Mouse (Mus musculus) hindbrain, embryonic 10.5 days (tissue): ENCODE measurements at regions not wholly inside any gene's neighbourhood (a gene's known extent, or its start where the extent isn't known, plus 50 kb on each side); places are given as distances from the start of the nearest gene placed in this dataset.
"Not testable (repeated sequence)": the region's sequence is repeated elsewhere in the genome, so short reads cannot be mapped to it uniquely, and the experiment has no call there.

ENCODE experiments used
- DNase-seq: peaks from one replicate; pipeline ENCODE4 v3.0.0-alpha.2; 2017; ENCODE audit warnings: low spot score
- H3K27ac ChIP-seq: fragments of 300-500 bp; sonication (generic); 2 replicates; pipeline ENCODE4 v1.5.1; 2016; ENCODE audit warnings: mild to moderate bottlenecking, moderate library complexity
- H3K27me3 ChIP-seq: fragments of 300-500 bp; sonication (generic); 2 replicates; pipeline ENCODE4 v1.6.1; 2016; ENCODE audit warnings: mild to moderate bottlenecking; ENCODE audit not compliant: poor library complexity, insufficient read depth, severe bottlenecking
- H3K36me3 ChIP-seq: fragments of 300-500 bp; sonication (generic); 2 replicates; pipeline ENCODE4 v1.6.1; 2016; ENCODE audit warnings: mild to moderate bottlenecking, moderate library complexity
- H3K4me1 ChIP-seq: fragments of 300-500 bp; sonication (generic); replicated peaks from 2 replicates; pipeline ENCODE4 v1.6.1; 2016; ENCODE audit warnings: mild to moderate bottlenecking
- H3K4me3 ChIP-seq: fragments of 300-500 bp; sonication (generic); 2 replicates; pipeline ENCODE4 v1.5.1; 2016; ENCODE audit warnings: mild to moderate bottlenecking, moderate library complexity
- H3K9me3 ChIP-seq: fragments of 300-500 bp; sonication (generic); 2 replicates; pipeline ENCODE4 v1.6.1; 2016; ENCODE audit warnings: mild to moderate bottlenecking, moderate library complexity
- WGBS: fragments of 180-500 bp; shearing (Covaris S2); methylation state at CpG from one replicate; pipeline ENCODE4 v1.1.7; 2016; 5-methylcytosine and 5-hydroxymethylcytosine counted together

DNA sequence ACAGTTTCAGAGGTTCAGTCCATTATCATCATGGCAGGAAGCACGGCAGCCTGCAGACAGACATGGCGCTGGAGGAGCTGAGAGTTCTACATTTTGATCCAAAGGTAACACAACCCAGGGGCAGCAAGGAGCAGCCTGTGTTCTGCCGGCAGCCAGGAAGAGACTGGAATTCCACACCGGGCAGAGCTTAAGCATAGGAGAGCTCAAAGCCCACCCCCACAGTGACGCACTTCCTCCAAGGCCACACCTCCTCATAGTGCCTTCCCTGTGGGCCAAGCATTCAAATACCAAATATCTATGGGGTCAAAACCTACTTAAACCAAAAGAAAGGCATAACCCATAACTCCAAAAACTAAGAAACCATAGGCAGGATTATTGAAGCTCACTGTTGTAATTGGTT lies 149.4 kb upstream of the Ajap1 start:
- DNase-seq: no peak
- Histone ChIP-seq H3K4me3 (no peak overlapping the region), H3K27ac (no peak overlapping the region), H3K27me3 (peaks cover 5% of the 10 kb centered on the region; the same call in 1 of the 2 replicates), H3K4me1 (peaks cover 19% of the 10 kb centered on the region), H3K36me3 (no peaks in the 10 kb centered on the region), H3K9me3 (0 out of 2 replicates have a peak, but pooled peaks cover 2% of the 10 kb centered on the region)
- 95% methylated on average over 5 of the region's 5 CpGs for WGBS

- 0 out of 2 replicates have a peak, but pooled peaks cover 2% of the 10 kb centered on the region for H3K9me3 ChIP-seq
- DNase-seq: no peak
- no peak overlapping the region for H3K4me3 ChIP-seq
- 85% methylated on average over 19 of the region's 19 CpGs for WGBS
- no peak overlapping the region for H3K27ac ChIP-seq
- peaks cover 19% of the 10 kb centered on the region for H3K4me1 ChIP-seq
- H3K36me3 ChIP-seq: no peaks in the 10 kb centered on the region
- H3K27me3 ChIP-seq: peaks cover 5% of the 10 kb centered on the region; the same call in 1 of the 2 replicates
These were observed 149.9 kb upstream of the Ajap1 start for GRCm38 (mm10) chr4:153632551-153632950.

DNA sequence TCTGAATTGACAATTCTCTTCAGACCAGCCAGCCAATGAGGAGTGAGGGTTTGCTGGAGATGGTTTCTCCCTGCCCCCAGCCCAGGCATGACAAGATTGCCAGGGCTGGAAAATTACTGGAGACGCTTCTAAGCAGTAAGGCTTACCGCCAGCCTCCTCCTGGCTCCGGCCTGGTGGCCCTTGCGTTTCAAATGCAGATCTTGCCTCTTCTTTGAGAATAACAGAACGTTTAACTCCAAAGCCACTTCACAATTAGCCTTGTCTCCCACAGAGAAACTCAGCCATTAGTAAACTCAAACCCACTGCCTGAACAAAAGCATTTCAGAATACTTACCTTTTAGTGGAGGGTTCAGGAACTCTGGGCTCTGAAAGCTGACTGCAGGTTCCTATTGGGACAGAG lies 150.6 kb upstream of the Ajap1 start:
- WGBS: 13% methylated on average over 5 of the region's 5 CpGs
- H3K36me3 ChIP-seq: no peaks in the 10 kb centered on the region
- peaks cover 5% of the 10 kb centered on the region; the same call in 1 of the 2 replicates for H3K27me3 ChIP-seq
- DNase-seq: no peak
- no peak overlapping the region for H3K4me3 ChIP-seq
- peaks cover 24% of the 10 kb centered on the region for H3K4me1 ChIP-seq
- H3K9me3 ChIP-seq: 0 out of 2 replicates have a peak, but pooled peaks cover 2% of the 10 kb centered on the region
- H3K27ac ChIP-seq: 0 out of 2 replicates have a peak overlapping the region, but pooled peaks have one; percentile 35

- 51% methylated on average over 15 of the region's 15 CpGs for WGBS
- peak; percentile 15 for DNase-seq
- no peaks in the 10 kb centered on the region for H3K36me3 ChIP-seq
- peak overlapping the region; percentile 50; the same call in 1 of the 2 replicates for H3K27ac ChIP-seq
- H3K4me1 ChIP-seq: peaks cover 33% of the 10 kb centered on the region
- H3K4me3 ChIP-seq: no peak overlapping the region
- H3K27me3 ChIP-seq: peaks cover 5% of the 10 kb centered on the region; the same call in 1 of the 2 replicates
- H3K9me3 ChIP-seq: 0 out of 2 replicates have a peak, but pooled peaks cover 2% of the 10 kb centered on the region
These were observed 151.7 kb upstream of the Ajap1 start for GRCm38 (mm10) chr4:153634221-153634881.

- H3K9me3 ChIP-seq: no peaks in the 10 kb centered on the region
- H3K4me1 ChIP-seq: peaks cover 33% of the 10 kb centered on the region
- no peak overlapping the region for H3K4me3 ChIP-seq
- DNase-seq: peak; percentile 23
- peaks cover 5% of the 10 kb centered on the region; the same call in 1 of the 2 replicates for H3K27me3 ChIP-seq
- 3% methylated on average over 1 of the region's 1 CpGs for WGBS
- H3K27ac ChIP-seq: 0 out of 2 replicates have a peak overlapping the region, but pooled peaks have one; percentile 9
- no peaks in the 10 kb centered on the region for H3K36me3 ChIP-seq
These were observed 155.4 kb upstream of the Ajap1 start for GRCm38 (mm10) chr4:153637989-153638388.

- Histone ChIP-seq H3K27me3 (no peaks in the 10 kb centered on the region), H3K9me3 (no peaks in the 10 kb centered on the region), H3K4me1 (peaks cover 29% of the 10 kb centered on the region), H3K36me3 (no peaks in the 10 kb centered on the region), H3K4me3 (no peak overlapping the region), H3K27ac (peak overlapping the region; percentile 60)
- peak; percentile 38 for DNase-seq
- WGBS: 3% methylated on average over 5 of the region's 5 CpGs
These were observed 169.2 kb upstream of the Ajap1 start for GRCm38 (mm10) chr4:153651849-153652248.

- H3K9me3 ChIP-seq: no peaks in the 10 kb centered on the region
- H3K27ac ChIP-seq: no peak overlapping the region
- H3K4me1 ChIP-seq: peaks cover 29% of the 10 kb centered on the region
- DNase-seq: no peak
- WGBS: 86% methylated on average over 11 of the region's 11 CpGs
- H3K4me3 ChIP-seq: no peak overlapping the region
- H3K27me3 ChIP-seq: no peaks in the 10 kb centered on the region
- no peaks in the 10 kb centered on the region for H3K36me3 ChIP-seq
These were observed 170.2 kb upstream of the Ajap1 start for GRCm38 (mm10) chr4:153652841-153653240.

DNA sequence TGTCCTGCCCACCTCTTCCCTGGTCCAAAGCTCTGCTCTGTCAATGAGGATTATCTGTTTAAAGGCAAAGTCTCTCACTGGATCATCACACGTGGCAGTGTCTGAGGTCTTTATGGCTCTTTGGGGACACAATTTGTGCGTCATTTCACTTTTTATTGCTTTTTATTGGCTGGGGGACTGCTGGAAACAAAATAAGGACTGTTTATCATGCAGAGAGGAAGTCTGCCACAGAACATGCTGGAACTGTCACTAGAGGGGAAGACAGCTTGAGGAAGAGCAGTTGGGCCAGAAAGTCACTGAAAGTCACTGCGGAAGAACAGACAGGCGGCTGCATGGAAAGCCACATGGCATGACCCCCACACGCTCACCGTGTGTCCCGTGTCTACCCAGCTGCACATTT lies 180.1 kb upstream of the Ajap1 start:
- Histone ChIP-seq H3K4me3 (no peak overlapping the region), H3K9me3 (no peaks in the 10 kb centered on the region), H3K27me3 (no peaks in the 10 kb centered on the region), H3K27ac (no peak overlapping the region), H3K4me1 (0 out of 2 replicates have a peak, but pooled peaks cover 9% of the 10 kb centered on the region), H3K36me3 (no peaks in the 10 kb centered on the region)
- DNase-seq: no peak
- whole genome bisulfite sequencing: 91% methylated on average over 7 of the region's 7 CpGs

GRCm38 (mm10) chr4:153666626-153667236 lies 184.1 kb upstream of the Ajap1 start:
- not testable (repeated sequence) for H3K27me3 ChIP-seq, DNase-seq, H3K4me3 ChIP-seq, H3K4me1 ChIP-seq, H3K36me3 ChIP-seq, H3K9me3 ChIP-seq, H3K27ac ChIP-seq
- 81% methylated on average over 6 of the region's 6 CpGs for WGBS

DNA sequence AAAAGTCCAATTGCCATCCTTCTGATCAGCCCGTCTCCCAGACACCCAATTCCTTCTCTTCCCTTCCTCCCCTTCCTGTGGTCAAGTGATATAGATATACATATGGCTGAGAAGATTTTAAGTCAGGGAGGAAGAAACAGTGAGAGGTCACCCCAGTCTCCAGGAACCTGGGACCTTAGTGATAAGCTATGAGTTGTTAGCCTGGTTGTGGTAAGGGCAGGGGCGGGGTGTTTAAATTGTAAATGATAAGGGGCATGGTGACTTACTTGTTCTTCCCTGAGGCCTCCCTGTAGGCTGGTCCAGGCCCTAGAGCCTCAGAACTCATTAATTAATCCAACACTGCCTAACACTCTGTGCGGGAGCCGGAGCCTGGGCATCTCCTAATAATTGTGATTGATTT lies 186.5 kb upstream of the Ajap1 start:
- H3K4me1 ChIP-seq: no peaks in the 10 kb centered on the region
- no peaks in the 10 kb centered on the region for H3K9me3 ChIP-seq
- no peaks in the 10 kb centered on the region for H3K36me3 ChIP-seq
- DNase-seq: no peak
- H3K27me3 ChIP-seq: no peaks in the 10 kb centered on the region
- whole genome bisulfite sequencing: 93% methylated on average over 4 of the region's 4 CpGs
- H3K4me3 ChIP-seq: no peak overlapping the region
- H3K27ac ChIP-seq: no peak overlapping the region

GRCm38 (mm10) chr4:153670216-153670615 lies 187.6 kb upstream of the Ajap1 start:
- no peak for DNase-seq
- Histone ChIP-seq H3K27ac (no peak overlapping the region), H3K36me3 (no peaks in the 10 kb centered on the region), H3K4me1 (no peaks in the 10 kb centered on the region), H3K27me3 (no peaks in the 10 kb centered on the region), H3K4me3 (no peak overlapping the region), H3K9me3 (no peaks in the 10 kb centered on the region)
- WGBS: 85% methylated on average over 13 of the region's 13 CpGs

GRCm38 (mm10) chr4:153675431-153675830 lies 192.8 kb upstream of the Ajap1 start:
- WGBS: 84% methylated on average over 2 of the region's 2 CpGs
- H3K36me3 ChIP-seq: no peaks in the 10 kb centered on the region
- no peaks in the 10 kb centered on the region for H3K4me1 ChIP-seq
- H3K27ac ChIP-seq: no peak overlapping the region
- no peak for DNase-seq
- no peak overlapping the region for H3K4me3 ChIP-seq
- H3K27me3 ChIP-seq: no peaks in the 10 kb centered on the region
- no peaks in the 10 kb centered on the region for H3K9me3 ChIP-seq

- Histone ChIP-seq H3K4me1 (0 out of 2 replicates have a peak, but pooled peaks cover 2% of the 10 kb centered on the region), H3K4me3 (no peak overlapping the region), H3K36me3 (no peaks in the 10 kb centered on the region), H3K9me3 (no peaks in the 10 kb centered on the region), H3K27me3 (no peaks in the 10 kb centered on the region), H3K27ac (no peak overlapping the region)
- DNase-seq: peak; percentile 57
- 37% methylated on average over 12 of the region's 12 CpGs for WGBS
These were observed 196.5 kb upstream of the Ajap1 start for GRCm38 (mm10) chr4:153679151-153679550.
